Mouse (Mus musculus) midbrain, embryonic 13.5 days (tissue): ENCODE measurements around the gene 2310022A10Rik. TPM values are rescaled to one million over a fixed set of nuclear protein-coding genes. Genes with fewer than 3 reads are reported as not detected.
A peak's percentile ranks its signal among the peaks of the same experiment; 100 is the strongest.

ENCODE experiments used
- ATAC-seq: fragments of 200-750 bp; cut with Nextera tagmentation; 2 replicates; pipeline ENCODE4 v1.8.0; 2017; ENCODE audit warnings: mild to moderate bottlenecking, moderate TSS enrichment, moderate library complexity
- H3K27ac ChIP-seq: fragments of 300-500 bp; sonication (generic); 2 replicates; pipeline ENCODE4 v1.5.1; 2015; ENCODE audit warnings: inconsistent platforms, mild to moderate bottlenecking, moderate library complexity
- H3K27me3 ChIP-seq: fragments of 300-500 bp; sonication (generic); 2 replicates; pipeline ENCODE4 v1.6.1; 2015; ENCODE audit warnings: mild to moderate bottlenecking, inconsistent platforms
- H3K36me3 ChIP-seq: fragments of 300-500 bp; sonication (generic); 2 replicates; pipeline ENCODE4 v1.6.1; 2015; ENCODE audit warnings: mild to moderate bottlenecking, inconsistent platforms
- H3K4me1 ChIP-seq: fragments of 300-500 bp; sonication (generic); replicated peaks from 2 replicates; pipeline ENCODE4 v1.6.1; 2015; ENCODE audit warnings: inconsistent platforms
- H3K4me2 ChIP-seq: fragments of 300-500 bp; sonication (generic); replicated peaks from 2 replicates; pipeline ENCODE4 v1.6.1; 2015; ENCODE audit warnings: moderate library complexity, mild to moderate bottlenecking, inconsistent platforms
- H3K4me3 ChIP-seq: fragments of 300-500 bp; sonication (generic); replicated peaks from 2 replicates; pipeline ENCODE4 v1.5.1; 2015; ENCODE audit warnings: mild to moderate bottlenecking, inconsistent platforms
- H3K9ac ChIP-seq: fragments of 300-500 bp; sonication (generic); replicated peaks from 2 replicates; pipeline ENCODE4 v1.6.1; 2015; ENCODE audit warnings: mild to moderate bottlenecking, inconsistent platforms
- H3K9me3 ChIP-seq: fragments of 300-500 bp; sonication (generic); 2 replicates; pipeline ENCODE4 v1.6.1; 2016; ENCODE audit warnings: mild to moderate bottlenecking, inconsistent platforms
- WGBS: fragments of 180-500 bp; shearing (Covaris S2); methylation state at CpG from one replicate; pipeline ENCODE4 v1.1.7; 2015; 5-methylcytosine and 5-hydroxymethylcytosine counted together
- polyA plus RNA-seq: library from polyadenylated mRNA; unstranded; fragments of >200 nt; fragmentation: Nextera tagmentation; extraction: Ambion mirVana; gene quantifications from 2 replicates; pipeline ENCODE4 v1.2.1, GENCODE M21; 2015

2310022A10Rik gene
- polyA plus RNA-seq, 1 experiment from 2014 or later: 36.6 TPM

DNA sequence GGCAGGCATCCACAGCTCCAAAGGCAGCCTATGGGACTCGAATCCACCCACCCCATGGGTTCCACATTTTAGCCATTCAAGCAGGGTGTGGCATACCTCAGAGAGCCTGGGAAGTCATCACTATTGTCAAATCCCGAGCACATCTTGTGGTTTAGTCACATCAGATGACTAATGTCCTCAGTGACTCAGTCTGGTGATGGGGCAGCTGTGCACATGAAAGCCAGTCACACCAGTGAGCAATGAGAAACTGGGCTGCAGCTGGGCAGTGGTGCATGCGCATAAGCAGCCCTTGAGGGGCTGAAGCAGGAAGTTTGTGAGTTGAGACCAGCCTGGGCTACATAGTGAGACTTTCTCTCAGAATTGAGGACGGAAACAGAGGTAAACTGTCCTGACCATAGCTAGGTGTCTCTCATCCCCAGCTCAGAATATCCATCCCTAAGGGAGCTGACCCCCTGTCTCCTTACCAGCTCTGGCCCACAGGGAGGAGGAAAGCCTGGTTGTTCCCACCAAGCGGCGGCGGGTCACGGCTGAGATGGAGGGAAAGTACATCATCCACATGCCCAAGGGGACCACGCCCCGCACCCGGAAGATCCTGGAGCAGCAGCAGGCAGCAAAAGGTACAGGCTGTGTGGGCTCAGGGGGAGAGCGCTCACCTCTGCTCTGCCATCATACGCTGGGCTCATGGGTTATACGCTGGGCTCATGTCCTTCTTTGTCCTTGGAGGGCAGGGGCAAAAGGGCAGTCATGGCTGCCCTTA lies 21.3 kb downstream of the 2310022A10Rik start:
- H3K27ac ChIP-seq: no peak overlapping the region
- H3K27me3 ChIP-seq: no peaks in the 10 kb centered on the region
- no peak overlapping the region for H3K4me3 ChIP-seq
- H3K36me3 ChIP-seq: peaks cover 82% of the 10 kb centered on the region
- ATAC-seq: no peak
- no peak overlapping the region for H3K9ac ChIP-seq
- 92% methylated on average over 14 of the region's 14 CpGs for WGBS
- no peaks in the 10 kb centered on the region for H3K9me3 ChIP-seq
- H3K4me2 ChIP-seq: no peak overlapping the region
- H3K4me1 ChIP-seq: no peaks in the 10 kb centered on the region

- no peaks in the 10 kb centered on the region for H3K4me1 ChIP-seq
- H3K4me3 ChIP-seq: no peak overlapping the region
- H3K9ac ChIP-seq: no peak overlapping the region
- no peaks in the 10 kb centered on the region for H3K27me3 ChIP-seq
- H3K4me2 ChIP-seq: no peak overlapping the region
- H3K9me3 ChIP-seq: no peaks in the 10 kb centered on the region
- WGBS: 73% methylated on average over 6 of the region's 6 CpGs
- H3K27ac ChIP-seq: no peak overlapping the region
- peaks cover 87% of the 10 kb centered on the region for H3K36me3 ChIP-seq
- ATAC-seq: no peak
Measured at GRCm38 (mm10) chr7:27576914-27577313, 23.9 kb downstream of the 2310022A10Rik start.

GRCm38 (mm10) chr7:27577589-27577988 lies 24.6 kb downstream of the 2310022A10Rik start:
- peaks cover 87% of the 10 kb centered on the region for H3K36me3 ChIP-seq

DNA sequence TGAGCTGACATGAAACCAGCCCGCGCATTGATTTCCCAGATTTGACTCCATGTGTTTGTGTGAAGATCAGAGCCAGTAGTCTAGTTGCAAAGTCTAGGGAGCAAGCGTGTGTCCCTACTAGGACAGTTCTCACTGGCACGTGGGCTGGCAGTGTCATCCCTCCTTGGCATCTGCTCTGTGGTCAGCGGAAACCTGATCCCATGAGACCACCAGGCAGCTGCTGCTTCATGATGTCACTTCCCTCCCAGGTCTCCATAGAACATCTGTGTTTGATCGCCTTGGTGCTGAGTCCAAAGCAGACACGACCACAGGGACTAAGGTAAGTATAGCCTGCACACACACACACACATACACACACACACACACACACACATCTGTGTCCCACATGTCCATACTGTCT lies 25.4 kb downstream of the 2310022A10Rik start:
- ATAC-seq: no peak
- Histone ChIP-seq H3K36me3 (peaks cover 93% of the 10 kb centered on the region), H3K9me3 (no peaks in the 10 kb centered on the region), H3K27ac (no peak overlapping the region), H3K4me3 (no peak overlapping the region), H3K4me2 (no peak overlapping the region), H3K27me3 (no peaks in the 10 kb centered on the region), H3K4me1 (no peaks in the 10 kb centered on the region), H3K9ac (no peak overlapping the region)
- WGBS: 88% methylated on average over 7 of the region's 7 CpGs

More at GRCm38 (mm10) chr7:27577589-27577988, 24.6 kb downstream of the 2310022A10Rik start:
- Histone ChIP-seq H3K27me3 (no peaks in the 10 kb centered on the region), H3K4me2 (no peak overlapping the region), H3K27ac (no peak overlapping the region), H3K9me3 (no peaks in the 10 kb centered on the region), H3K4me1 (no peaks in the 10 kb centered on the region), H3K4me3 (no peak overlapping the region), H3K9ac (no peak overlapping the region)
- 92% methylated on average over 6 of the region's 6 CpGs for WGBS
- ATAC-seq: no peak

DNA sequence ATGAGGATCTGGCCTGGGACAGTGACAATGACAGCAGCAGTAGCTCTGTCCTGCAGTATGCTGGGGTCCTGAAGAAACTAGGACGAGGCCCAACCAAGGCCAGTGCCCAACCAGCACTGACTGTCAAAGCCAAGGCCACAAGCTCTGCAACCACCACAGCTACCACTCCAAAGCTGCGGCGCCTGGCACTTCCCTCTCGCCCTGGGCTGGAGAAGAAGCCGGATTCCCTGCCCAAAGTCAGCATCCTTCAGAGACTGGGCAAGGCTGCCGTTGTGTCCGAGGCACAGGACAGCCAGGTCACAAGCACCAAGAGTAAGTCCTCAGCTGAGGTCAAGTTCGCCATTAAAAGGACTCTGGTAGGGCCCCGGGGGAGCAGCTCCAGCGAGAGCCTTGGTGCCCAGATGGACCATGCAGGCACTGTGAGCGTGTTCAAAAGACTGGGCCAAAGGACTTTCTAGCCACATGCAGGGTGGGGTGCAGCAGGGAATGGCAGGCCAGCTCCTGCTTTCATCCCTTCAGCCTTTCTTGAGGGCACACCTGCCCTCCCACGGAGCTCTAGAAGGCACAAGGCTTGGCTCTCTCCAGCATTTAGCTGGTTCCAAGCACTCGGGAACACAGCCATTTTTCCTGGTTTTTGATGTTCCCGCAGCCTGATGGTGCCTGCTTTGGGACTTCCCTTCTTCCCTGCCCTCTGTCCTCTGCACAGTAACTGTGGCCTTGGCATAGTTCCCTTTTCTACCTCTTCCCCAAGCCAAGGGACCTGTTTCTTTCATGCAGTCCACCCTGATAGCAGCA lies 27.5 kb downstream of the 2310022A10Rik start:
- no peak overlapping the region for H3K27ac ChIP-seq
- no peaks in the 10 kb centered on the region for H3K9me3 ChIP-seq
- H3K4me1 ChIP-seq: no peaks in the 10 kb centered on the region
- no peak overlapping the region for H3K4me2 ChIP-seq
- WGBS: 94% methylated on average over 14 of the region's 14 CpGs
- H3K27me3 ChIP-seq: no peaks in the 10 kb centered on the region
- ATAC-seq: no peak
- H3K9ac ChIP-seq: no peak overlapping the region
- no peak overlapping the region for H3K4me3 ChIP-seq
- H3K36me3 ChIP-seq: peaks cover 85% of the 10 kb centered on the region

- Histone ChIP-seq H3K9me3 (no peaks in the 10 kb centered on the region), H3K36me3 (peaks cover 27% of the 10 kb centered on the region), H3K27me3 (no peaks in the 10 kb centered on the region), H3K4me2 (no peak overlapping the region), H3K27ac (no peak overlapping the region), H3K9ac (no peak overlapping the region), H3K4me1 (no peaks in the 10 kb centered on the region), H3K4me3 (no peak overlapping the region)
- 88% methylated on average over 2 of the region's 2 CpGs for WGBS
- no peak for ATAC-seq
Measured at GRCm38 (mm10) chr7:27586861-27587260, 33.8 kb downstream of the 2310022A10Rik start.

DNA sequence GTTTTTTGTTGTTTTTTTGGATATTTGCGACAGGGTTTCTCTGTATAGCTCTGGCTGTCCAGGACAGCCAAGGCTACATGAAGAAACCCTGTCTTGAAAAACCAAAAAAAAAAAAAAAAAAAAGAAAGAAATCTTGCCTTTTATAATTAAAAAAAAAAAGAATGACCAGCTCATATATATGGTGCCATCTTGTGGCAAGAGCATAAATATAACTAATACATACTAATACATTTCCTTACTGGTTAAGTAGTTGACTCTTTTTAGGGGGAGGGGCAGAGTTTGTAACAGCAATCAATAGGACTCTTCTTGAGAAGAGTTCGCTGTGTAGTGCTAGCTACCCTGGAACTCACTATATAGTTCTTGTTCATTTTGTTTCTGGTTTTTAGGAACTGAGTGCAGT lies 34.7 kb downstream of the 2310022A10Rik start:
- Histone ChIP-seq H3K9me3 (no peaks in the 10 kb centered on the region), H3K27me3 (no peaks in the 10 kb centered on the region), H3K9ac (no peak overlapping the region), H3K4me3 (no peak overlapping the region), H3K4me1 (peaks cover 4% of the 10 kb centered on the region), H3K36me3 (peaks cover 18% of the 10 kb centered on the region), H3K4me2 (no peak overlapping the region), H3K27ac (no peak overlapping the region)
- WGBS: 89% methylated on average over 2 of the region's 2 CpGs
- ATAC-seq: no peak

DNA sequence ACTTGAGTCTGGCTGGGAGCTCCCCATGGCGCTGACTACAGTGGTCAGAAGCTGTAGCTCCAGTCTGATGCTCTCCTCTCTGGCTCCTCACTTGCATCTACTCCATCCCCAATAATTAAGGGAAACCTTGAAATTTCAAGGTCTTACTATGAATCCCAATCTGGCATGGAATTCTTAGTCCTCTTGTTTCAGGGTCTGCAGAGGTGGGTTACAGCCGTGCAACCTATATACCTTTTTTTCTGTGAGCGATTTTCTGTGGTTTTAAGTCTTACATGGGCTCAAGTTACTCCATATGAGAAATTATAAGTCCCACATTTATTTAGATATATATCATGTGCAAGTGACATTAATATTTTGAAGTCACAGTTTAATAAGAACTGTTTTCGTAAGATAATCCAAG lies 37.1 kb downstream of the 2310022A10Rik start:
- no peak for ATAC-seq

GRCm38 (mm10) chr7:27590566-27591213 lies 37.7 kb downstream of the 2310022A10Rik start:
- Histone ChIP-seq H3K27ac (peak overlapping the region; percentile 99), H3K27me3 (no peaks in the 10 kb centered on the region), H3K4me1 (peaks cover 22% of the 10 kb centered on the region), H3K4me2 (peak overlapping the region; percentile 65), H3K36me3 (0 out of 2 replicates have a peak, but pooled peaks cover under 1% of the 10 kb centered on the region), H3K9ac (0 out of 2 replicates have a peak overlapping the region, but pooled peaks have one; percentile 46), H3K4me3 (peak overlapping the region; percentile 64), H3K9me3 (no peaks in the 10 kb centered on the region)
- ATAC-seq: 0 out of 2 replicates have a peak, but pooled peaks have one; percentile 2
- WGBS: 66% methylated on average over 4 of the region's 4 CpGs

More for the DNA sequence above, 37.1 kb downstream of the 2310022A10Rik start:
- peaks cover 6% of the 10 kb centered on the region for H3K36me3 ChIP-seq
- peaks cover 22% of the 10 kb centered on the region for H3K4me1 ChIP-seq
- WGBS: 97% methylated on average over 4 of the region's 4 CpGs
- H3K4me3 ChIP-seq: no peak overlapping the region
- H3K27ac ChIP-seq: no peak overlapping the region
- H3K9me3 ChIP-seq: no peaks in the 10 kb centered on the region
- H3K27me3 ChIP-seq: no peaks in the 10 kb centered on the region
- H3K4me2 ChIP-seq: no peak overlapping the region
- no peak overlapping the region for H3K9ac ChIP-seq

- Histone ChIP-seq H3K9me3 (no peaks in the 10 kb centered on the region), H3K27me3 (no peaks in the 10 kb centered on the region), H3K27ac (peak within 1 kb of the TSS; percentile 99), H3K36me3 (no peaks in the 10 kb centered on the region), H3K9ac (peak within 1 kb of the TSS; percentile 77), H3K4me1 (peaks cover 30% of the 10 kb centered on the region), H3K4me3 (peak within 1 kb of the TSS; percentile 64), H3K4me2 (peak within 1 kb of the TSS; percentile 65)
- WGBS: under 1% methylated on average over 31 of the region's 71 CpGs
- peak; percentile 94 for ATAC-seq
Measured at GRCm38 (mm10) chr7:27591266-27592216, 38.5 kb downstream of the 2310022A10Rik start, which contains the start of gene Akt2. Akt2 (plus strand) TSS chr7:27591552.
